Mouse (Mus musculus) lung, postnatal 14 days (tissue): Measurements from ENCODE around the gene Dcst2.
A peak's percentile ranks its signal among the peaks of the same experiment; 100 is the strongest.

Source experiments
- DNase-seq: peaks from one replicate; pipeline ENCODE4 v3.0.0; 2021

Dcst2 gene

GRCm38 (mm10) chr3:89365486-89366414 lies 4.0 kb downstream of the Dcst2 start:
- DNase-seq, result no peak

- DNase-seq, result no peak
Measured at GRCm38 (mm10) chr3:89367338-89367737, 5.6 kb downstream of the Dcst2 start.

- no peak for DNase-seq
Measured at GRCm38 (mm10) chr3:89373581-89374231, 11.9 kb downstream of the Dcst2 start.

GRCm38 (mm10) chr3:89377831-89378230 lies 16.1 kb downstream of the Dcst2 start:
- no peak for DNase-seq

- peak; percentile 80 for DNase-seq
Measured at GRCm38 (mm10) chr3:89378394-89379067, 16.8 kb downstream of the Dcst2 start.

GRCm38 (mm10) chr3:89379388-89380131 lies 17.8 kb downstream of the Dcst2 start:
- DNase-seq, result no peak

GRCm38 (mm10) chr3:89380291-89380690 lies 18.5 kb downstream of the Dcst2 start:
- no peak for DNase-seq

- DNase-seq, result no peak
Measured at GRCm38 (mm10) chr3:89380711-89381110, 18.9 kb downstream of the Dcst2 start.

- no peak for DNase-seq
Measured at GRCm38 (mm10) chr3:89381233-89381632, 19.5 kb downstream of the Dcst2 start.

GRCm38 (mm10) chr3:89382033-89382882 lies 20.5 kb downstream of the Dcst2 start:
- DNase-seq, result no peak

GRCm38 (mm10) chr3:89382950-89383349 lies 21.2 kb downstream of the Dcst2 start:
- no peak for DNase-seq

GRCm38 (mm10) chr3:89383651-89384255 lies 22.0 kb downstream of the Dcst2 start:
- no peak for DNase-seq

- no peak for DNase-seq
Measured at GRCm38 (mm10) chr3:89384331-89385076, 22.7 kb downstream of the Dcst2 start.

GRCm38 (mm10) chr3:89385451-89385850 lies 23.7 kb downstream of the Dcst2 start:
- DNase-seq, result no peak

- no peak for DNase-seq
Measured at GRCm38 (mm10) chr3:89386438-89387420, 25.0 kb downstream of the Dcst2 start.

- DNase-seq, result no peak
Measured at GRCm38 (mm10) chr3:89387632-89388031, 25.9 kb downstream of the Dcst2 start.

- DNase-seq, result no peak
Measured at GRCm38 (mm10) chr3:89388134-89388881, 26.5 kb downstream of the Dcst2 start.

GRCm38 (mm10) chr3:89388901-89389740 lies 27.3 kb downstream of the Dcst2 start:
- no peak for DNase-seq
